Mouse (Mus musculus) MEL (cell line): Measurements from ENCODE around the gene Gtf2ird1. TPM values are rescaled to one million over a fixed set of nuclear protein-coding genes. Genes with fewer than 3 reads are reported as not detected.
A peak's percentile ranks its signal among the peaks of the same experiment; 100 is the strongest.

Experiments used
- DNase-seq: peaks from one replicate; pipeline ENCODE4 v3.0.0; 2011; ENCODE audit warnings: low read depth, low spot score
- H3K27ac ChIP-seq: 2 replicates; pipeline ENCODE4 v1.5.1; 2012; ENCODE audit warnings: low read depth, mild to moderate bottlenecking, control low read depth, low read length, moderate library complexity; ENCODE audit not compliant: control insufficient read depth
- H3K27me3 ChIP-seq, 2 experiments: fragments of 150-350 bp in 1 of 2; sonication (generic) in 1 of 2; 2 replicates each; pipeline ENCODE4 v1.6.1; 2012; ENCODE audit warnings: low read length in 2 of 2, mild to moderate bottlenecking in 2 of 2, improper control_type of control experiment in 1 of 2, moderate library complexity in 1 of 2; ENCODE audit not compliant: insufficient read depth in 2 of 2, control insufficient read depth in 1 of 2
- H3K36me3 ChIP-seq, 2 experiments: 2 replicates each; pipeline ENCODE4 v1.6.1; 2012 to 2014; ENCODE audit warnings: low read length in 2 of 2, improper control_type of control experiment in 1 of 2, inconsistent platforms in 1 of 2, mild to moderate bottlenecking in 1 of 2; ENCODE audit not compliant: insufficient read depth in 2 of 2, control insufficient read depth in 1 of 2
- H3K4me1 ChIP-seq, 2 experiments: fragments of 150-350 bp in 1 of 2; sonication (generic) in 1 of 2; 2 replicates each; pipeline ENCODE4 v1.6.1; 2012; ENCODE audit warnings: low read length in 2 of 2, improper control_type of control experiment in 1 of 2, mild to moderate bottlenecking in 1 of 2; ENCODE audit not compliant: insufficient read depth in 2 of 2, control insufficient read depth in 1 of 2
- H3K4me3 ChIP-seq, 2 experiments: fragments of 150-350 bp in 1 of 2; sonication (generic) in 1 of 2; 2 replicates each; pipeline ENCODE4 v1.5.1; 2012; ENCODE audit warnings: low read depth in 2 of 2, low read length in 2 of 2, mild to moderate bottlenecking in 2 of 2, moderate library complexity in 2 of 2, control low read depth in 1 of 2, improper control_type of control experiment in 1 of 2; ENCODE audit not compliant: control insufficient read depth in 1 of 2, insufficient read depth in 1 of 2
- H3K79me2 ChIP-seq: 2 replicates; pipeline ENCODE4 v1.6.1; 2012; ENCODE audit warnings: mild to moderate bottlenecking, low read length, moderate library complexity; ENCODE audit not compliant: control insufficient read depth, poor library complexity, insufficient read depth
- H3K9ac ChIP-seq: 2 replicates; pipeline ENCODE4 v1.6.1; 2012; ENCODE audit warnings: low read depth, mild to moderate bottlenecking, control low read depth, low read length, moderate library complexity; ENCODE audit not compliant: control insufficient read depth, poor library complexity, severe bottlenecking
- H3K9me3 ChIP-seq: fragments of 150-350 bp; sonication (generic); replicated peaks from 2 replicates; pipeline ENCODE4 v1.6.1; 2012; ENCODE audit warnings: mild to moderate bottlenecking, low read length, improper control_type of control experiment, moderate library complexity; ENCODE audit not compliant: insufficient read depth
- BHLHE40 ChIP-seq: IDR thresholded peaks from 2 replicates; pipeline ENCODE4 v1.6.1; 2012; ENCODE audit warnings: low read depth, mild to moderate bottlenecking, inconsistent platforms, low read length, improper control_type of control experiment, borderline replicate concordance
- CTCF ChIP-seq, 3 experiments: IDR thresholded peaks in 2 of 3; conservative IDR thresholded peaks in 1 of 3; 2 replicates each; pipeline ENCODE4 v1.5.1; 2011 to 2012; ENCODE audit warnings: low read length in 3 of 3, low read depth in 2 of 3, mild to moderate bottlenecking in 2 of 3, improper control_type of control experiment in 1 of 3, inconsistent platforms in 1 of 3, mixed read lengths in 1 of 3, moderate library complexity in 1 of 3; ENCODE audit not compliant: control insufficient read depth in 1 of 3, insufficient read depth in 1 of 3, poor library complexity in 1 of 3, severe bottlenecking in 1 of 3
- E2F4 ChIP-seq: IDR thresholded peaks from 2 replicates; pipeline ENCODE4 v1.6.1; 2011; ENCODE audit warnings: low read depth, low read length, improper control_type of control experiment, borderline replicate concordance
- ELF1 ChIP-seq: IDR thresholded peaks from 2 replicates; pipeline ENCODE4 v1.6.1; 2014; ENCODE audit warnings: low read depth, mild to moderate bottlenecking, inconsistent platforms, low read length, improper control_type of control experiment, moderate library complexity
- EP300 ChIP-seq, 2 experiments: IDR thresholded peaks; 2 replicates each; pipeline ENCODE4 v1.6.1; 2011; ENCODE audit warnings: improper control_type of control experiment in 2 of 2, low read length in 2 of 2, low read depth in 1 of 2, mild to moderate bottlenecking in 1 of 2
- GABPA ChIP-seq: IDR thresholded peaks from 2 replicates; pipeline ENCODE4 v1.6.1; 2012; ENCODE audit warnings: low read depth, mild to moderate bottlenecking, inconsistent platforms, low read length, improper control_type of control experiment, moderate library complexity
- GATA1 ChIP-seq: IDR thresholded peaks from 2 replicates; pipeline ENCODE4 v1.6.1; 2011; ENCODE audit warnings: low read depth, low read length, improper control_type of control experiment
- HCFC1 ChIP-seq: IDR thresholded peaks from 2 replicates; pipeline ENCODE4 v1.6.1; 2012; ENCODE audit warnings: low read depth, mild to moderate bottlenecking, inconsistent platforms, low read length, improper control_type of control experiment, moderate library complexity
- JUND ChIP-seq: IDR thresholded peaks from 2 replicates; pipeline ENCODE4 v1.6.1; 2011; ENCODE audit warnings: low read depth, mild to moderate bottlenecking, improper control_type of control experiment, low read length
- KAT2A ChIP-seq: conservative IDR thresholded peaks from 2 replicates; pipeline ENCODE4 v1.6.1; 2012; ENCODE audit warnings: low read depth, low read length, improper control_type of control experiment, inconsistent platforms
- MAX ChIP-seq: IDR thresholded peaks from 2 replicates; pipeline ENCODE4 v1.6.1; 2011; ENCODE audit warnings: low read length, improper control_type of control experiment
- MEF2A ChIP-seq: IDR thresholded peaks from 2 replicates; pipeline ENCODE4 v1.6.1; 2014; ENCODE audit warnings: low read depth, mild to moderate bottlenecking, inconsistent platforms, low read length, improper control_type of control experiment; ENCODE audit not compliant: poor library complexity, insufficient replicate concordance, severe bottlenecking; ENCODE audit errors: extremely low read depth
- MXI1 ChIP-seq: IDR thresholded peaks from 2 replicates; pipeline ENCODE4 v1.6.1; 2011; ENCODE audit warnings: mild to moderate bottlenecking, low read depth, low read length, improper control_type of control experiment
- MYC ChIP-seq: IDR thresholded peaks from 2 replicates; pipeline ENCODE4 v1.6.1; 2011; ENCODE audit warnings: low read depth, mild to moderate bottlenecking, low read length, improper control_type of control experiment, moderate library complexity
- NELFE ChIP-seq: IDR thresholded peaks from 2 replicates; pipeline ENCODE4 v1.6.1; 2011; ENCODE audit warnings: low read depth, low read length, improper control_type of control experiment
- NRF1 ChIP-seq: IDR thresholded peaks from 2 replicates; pipeline ENCODE4 v1.6.1; 2014; ENCODE audit warnings: low read depth, mild to moderate bottlenecking, inconsistent platforms, low read length, improper control_type of control experiment, moderate library complexity; ENCODE audit not compliant: poor library complexity, insufficient read depth, severe bottlenecking
- POLR2AphosphoS2 ChIP-seq: IDR thresholded peaks from 2 replicates; pipeline ENCODE4 v1.6.1; 2011; ENCODE audit warnings: low read length, improper control_type of control experiment
- RAD21 ChIP-seq: IDR thresholded peaks from 2 replicates; pipeline ENCODE4 v1.6.1; 2011; ENCODE audit warnings: mild to moderate bottlenecking, low read depth, low read length, improper control_type of control experiment
- RCOR1 ChIP-seq: IDR thresholded peaks from 2 replicates; pipeline ENCODE4 v1.6.1; 2012; ENCODE audit warnings: low read depth, mild to moderate bottlenecking, inconsistent platforms, low read length, improper control_type of control experiment
- SIN3A ChIP-seq: IDR thresholded peaks from 2 replicates; pipeline ENCODE4 v1.6.1; 2012; ENCODE audit warnings: low read length, improper control_type of control experiment, inconsistent platforms
- SMC3 ChIP-seq: IDR thresholded peaks from 2 replicates; pipeline ENCODE4 v1.6.1; 2011; ENCODE audit warnings: low read depth, low read length, improper control_type of control experiment
- TAL1 ChIP-seq: IDR thresholded peaks from 2 replicates; pipeline ENCODE4 v1.6.1; 2012; ENCODE audit warnings: mild to moderate bottlenecking, inconsistent platforms, low read length, moderate library complexity, mixed read lengths
- TBP ChIP-seq: IDR thresholded peaks from 2 replicates; pipeline ENCODE4 v1.8.0; 2011; ENCODE audit warnings: low read depth, low read length, improper control_type of control experiment
- TCF12 ChIP-seq: IDR thresholded peaks from 2 replicates; pipeline ENCODE4 v1.6.1; 2014; ENCODE audit warnings: low read depth, mild to moderate bottlenecking, inconsistent platforms, low read length, improper control_type of control experiment, moderate library complexity
- USF1 ChIP-seq: IDR thresholded peaks from 2 replicates; pipeline ENCODE4 v1.6.1; 2014; ENCODE audit warnings: low read depth, mild to moderate bottlenecking, inconsistent platforms, low read length, improper control_type of control experiment, moderate library complexity
- USF2 ChIP-seq, 2 experiments: IDR thresholded peaks; 2 replicates each; pipeline ENCODE4 v1.6.1; 2011 to 2012; ENCODE audit warnings: improper control_type of control experiment in 2 of 2, low read length in 2 of 2, borderline replicate concordance in 1 of 2, inconsistent platforms in 1 of 2, low read depth in 1 of 2, mild to moderate bottlenecking in 1 of 2; ENCODE audit not compliant: insufficient read depth in 1 of 2
- ZC3H11A ChIP-seq: IDR thresholded peaks from 2 replicates; pipeline ENCODE4 v1.6.1; 2012; ENCODE audit warnings: low read depth, mild to moderate bottlenecking, inconsistent platforms, low read length, improper control_type of control experiment
- ZKSCAN1 ChIP-seq: IDR thresholded peaks from 2 replicates; pipeline ENCODE4 v1.6.1; 2012; ENCODE audit warnings: low read depth, mild to moderate bottlenecking, inconsistent platforms, low read length, improper control_type of control experiment, moderate library complexity
- polyA plus RNA-seq, 2 experiments: library from polyadenylated mRNA; stranded (reverse) in 1 of 2; unstranded in 1 of 2; fragments of >175 nt in 1 of 2; fragments of >200 nt in 1 of 2; gene quantifications; 2 replicates each; pipeline versions ENCODE4 v1.2.1 to v1.2.4; 2012; ENCODE audit warnings: low replicate concordance in 2 of 2, low read depth in 1 of 2; ENCODE audit not compliant: insufficient read length in 2 of 2, insufficient read depth in 1 of 2, missing spikeins in 1 of 2
- total RNA-seq: library from RNA; depleted of rRNA; stranded (reverse); fragments of 300-350 nt; gene quantifications from 2 replicates; pipeline ENCODE4 v1.2.3, GENCODE M21; 2012

Gene Gtf2ird1
- total and polyA plus RNA-seq, 3 experiments, result 15.2 to 54.7 TPM; not detected in 1

DNA sequence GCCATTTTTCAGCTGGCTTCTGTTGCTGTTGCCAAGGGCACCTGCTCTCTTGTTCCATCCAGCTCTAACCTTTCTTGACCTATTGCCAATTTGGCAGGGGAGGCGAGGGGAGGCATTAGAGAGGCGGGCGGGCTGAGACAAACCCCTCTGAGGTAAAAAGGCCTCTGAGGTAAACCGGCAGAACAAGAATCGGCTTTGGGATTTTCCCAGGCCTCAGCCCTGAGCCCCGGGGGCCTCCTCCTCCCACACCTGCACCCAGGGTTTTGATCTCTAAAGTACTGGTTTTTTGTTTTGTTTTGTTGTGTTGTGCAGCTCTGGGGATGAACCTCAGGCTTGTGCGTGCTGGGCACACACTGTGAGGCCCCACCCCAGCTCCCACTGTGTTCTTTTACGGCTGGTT, 123.8 kb downstream of the Gtf2ird1 start:
- Histone ChIP-seq H3K27ac (no peak overlapping the region), H3K4me3 (no peak overlapping the region), H3K27me3 (no peaks in the 10 kb centered on the region), H3K9me3 (no peaks in the 10 kb centered on the region), H3K9ac (no peak overlapping the region), H3K79me2 (no peaks in the 10 kb centered on the region), H3K36me3 (peaks cover 0 to 5% of the 10 kb centered on the region in 2 experiments; a peak in 2 of 4 replicates)
- DNase-seq, result no peak
- TF ChIP-seq TBP, result no peak
- TF ChIP-seq MXI1, result no peak
- no peak for TF ChIP-seq RAD21
- no peak for TF ChIP-seq JUND
- TF ChIP-seq POLR2AphosphoS2, result no peak
- TF ChIP-seq TAL1, result no peak
- TF ChIP-seq CTCF (IDR thresholded peaks at IDR 0.05 in 2 of 3, conservative IDR thresholded peaks at IDR 0.05 in 1 of 3; ENCODE audit: control insufficient read depth in 1 of 3, insufficient read depth in 1 of 3, low read depth in 2 of 3, low read length in 3 of 3, poor library complexity in 1 of 3, severe bottlenecking in 1 of 3), result no peak
- no peak for TF ChIP-seq KAT2A
- TF ChIP-seq EP300 (IDR thresholded peaks at IDR 0.05; ENCODE audit: low read depth in 1 of 2, low read length in 2 of 2), result no peak
- no peak for TF ChIP-seq USF1
- no peak for TF ChIP-seq MYC
- TF ChIP-seq BHLHE40, result no peak
- TF ChIP-seq RCOR1, result no peak
- TF ChIP-seq MEF2A, result no peak
- no peak for TF ChIP-seq GABPA
- no peak for TF ChIP-seq NRF1
- no peak for TF ChIP-seq ZKSCAN1
- TF ChIP-seq, all 39 proteins: peak for 0
- H3K4me1 ChIP-seq, result peaks cover 3 to 4% of the 10 kb centered on the region in 2 experiments

DNA sequence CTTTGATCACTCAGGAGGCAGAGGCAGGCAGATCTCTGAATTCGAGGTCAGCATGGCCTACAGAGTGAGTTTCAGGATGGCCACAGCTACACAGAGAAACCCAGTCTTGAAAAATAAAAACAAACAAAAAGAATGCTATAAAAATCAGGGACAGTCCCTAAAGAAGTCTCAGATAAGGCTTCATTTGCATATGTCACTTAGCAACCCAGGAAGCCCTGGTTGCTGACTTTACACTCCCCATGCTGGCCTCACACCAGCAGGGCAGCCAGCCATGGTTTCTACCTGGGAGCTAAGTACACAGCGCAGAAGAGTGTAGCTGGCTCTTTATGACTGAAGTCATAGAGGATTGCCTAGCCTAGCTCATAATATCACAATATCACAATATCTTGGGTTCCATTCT, 126.4 kb downstream of the Gtf2ird1 start:
- no peak for DNase-seq
- H3K79me2 ChIP-seq, result no peaks in the 10 kb centered on the region
- no peak overlapping the region for H3K4me3 ChIP-seq
- no peak overlapping the region for H3K27ac ChIP-seq
- TF ChIP-seq ELF1 (no peak), ZKSCAN1 (no peak), NELFE (no peak), EP300 (IDR thresholded peaks at IDR 0.05; ENCODE audit: low read depth in 1 of 2, low read length in 2 of 2) (no peak), SMC3 (no peak), HCFC1 (no peak), TBP (no peak), CTCF (IDR thresholded peaks at IDR 0.05 in 2 of 3, conservative IDR thresholded peaks at IDR 0.05 in 1 of 3; ENCODE audit: control insufficient read depth in 1 of 3, insufficient read depth in 1 of 3, low read depth in 2 of 3, low read length in 3 of 3, poor library complexity in 1 of 3, severe bottlenecking in 1 of 3) (no peak), MAX (no peak), MEF2A (no peak), USF1 (no peak), SIN3A (peak; percentile 29; the same call in 1 of the 2 replicates), E2F4 (no peak), GATA1 (peak; percentile 24; the same call in 1 of the 2 replicates), TCF12 (no peak), JUND (no peak), USF2 (IDR thresholded peaks at IDR 0.05; ENCODE audit: borderline replicate concordance in 1 of 2, insufficient read depth in 1 of 2, low read depth in 1 of 2, low read length in 2 of 2) (no peak), RCOR1 (no peak), MXI1 (peak; percentile 36; the same call in 1 of the 2 replicates), ZC3H11A (no peak)
- peaks cover 0 to 5% of the 10 kb centered on the region in 2 experiments; a peak in 2 of 4 replicates for H3K36me3 ChIP-seq
- H3K27me3 ChIP-seq, result no peaks in the 10 kb centered on the region
- H3K9me3 ChIP-seq, result no peaks in the 10 kb centered on the region
- no peak overlapping the region for H3K9ac ChIP-seq
- H3K4me1 ChIP-seq, result peaks cover 13 to 16% of the 10 kb centered on the region in 2 experiments
